Mouse (Mus musculus): Measurements from ENCODE around the gene Cyp4f18.

DNA sequence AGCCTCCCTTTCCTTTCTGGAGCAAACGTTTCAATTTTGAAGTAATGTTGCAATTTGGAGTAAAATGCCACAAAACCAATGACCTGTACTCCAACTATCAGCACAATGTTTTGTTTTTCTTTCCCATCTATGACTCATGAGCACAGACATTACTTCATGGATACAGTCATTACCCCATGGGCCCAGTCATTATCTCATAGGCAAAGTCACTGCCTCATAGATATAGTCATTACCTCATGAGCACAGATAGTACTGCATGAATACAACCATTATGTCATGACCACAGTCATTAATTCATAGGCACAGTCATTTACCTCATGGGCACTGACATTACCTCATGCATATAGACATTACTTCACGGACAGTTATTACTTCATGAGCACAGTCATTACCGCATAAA, 3.5 kb downstream of the Cyp4f18 start:
- TF ChIP-seq CTCF (IDR thresholded peaks at IDR 0.05; ENCODE audit: low read depth) (no peak), EP300 (IDR thresholded peaks at IDR 0.05; ENCODE audit: low read depth) (no peak)
